Mouse (Mus musculus) liver, embryonic 14.5 days (tissue): ENCODE data around the gene Nfyb. TPM values are rescaled to one million over a fixed set of nuclear protein-coding genes. Genes with fewer than 3 reads are reported as not detected.

Experiments used
- ATAC-seq: fragments of 200-750 bp; cut with Nextera tagmentation; 2 replicates; pipeline ENCODE4 v1.8.0; 2017; ENCODE audit warnings: moderate number of reproducible peaks, mild to moderate bottlenecking, moderate library complexity; ENCODE audit not compliant: insufficient read depth
- DNase-seq, 3 experiments: peaks; one replicate each; pipeline ENCODE4 v3.0.0-alpha.2; 2012 to 2013; ENCODE audit warnings: low read depth in 3 of 3, low spot score in 3 of 3
- H3K27ac ChIP-seq: fragments of 300-500 bp; sonication (generic); 2 replicates; pipeline ENCODE4 v1.5.1; 2014; ENCODE audit warnings: moderate library complexity, mild to moderate bottlenecking, control low read depth, inconsistent platforms
- H3K27me3 ChIP-seq: fragments of 300-500 bp; sonication (generic); 2 replicates; pipeline ENCODE4 v1.6.1; 2014; ENCODE audit warnings: mild to moderate bottlenecking, low read length, moderate library complexity; ENCODE audit not compliant: control insufficient read depth, insufficient read depth
- H3K36me3 ChIP-seq: fragments of 300-500 bp; sonication (generic); replicated peaks from 2 replicates; pipeline ENCODE4 v1.6.1; 2014; ENCODE audit warnings: low read depth; ENCODE audit not compliant: control insufficient read depth, insufficient read depth
- H3K4me1 ChIP-seq, 2 experiments: fragments of 200-500 bp in 1 of 2; fragments of 300-500 bp in 1 of 2; sonication (generic) in 1 of 2; replicated peaks; 2 replicates each; pipeline ENCODE4 v1.6.1; 2012 to 2014; ENCODE audit warnings: antibody characterized with exemption in 1 of 2, inconsistent platforms in 1 of 2, low read length in 1 of 2; ENCODE audit not compliant: control insufficient read depth in 2 of 2, insufficient read depth in 2 of 2
- H3K4me2 ChIP-seq: fragments of 300-500 bp; sonication (generic); 2 replicates; pipeline ENCODE4 v1.6.1; 2014; ENCODE audit warnings: low read depth, mild to moderate bottlenecking, control low read depth, moderate library complexity
- H3K4me3 ChIP-seq, 2 experiments: fragments of 200-500 bp in 1 of 2; fragments of 300-500 bp in 1 of 2; sonication (generic) in 1 of 2; 2 replicates each; pipeline ENCODE4 v1.5.1; 2012 to 2014; ENCODE audit warnings: low read depth in 2 of 2, low read length in 2 of 2, mild to moderate bottlenecking in 2 of 2, control low read depth in 1 of 2, inconsistent platforms in 1 of 2, moderate library complexity in 1 of 2; ENCODE audit not compliant: insufficient read depth in 1 of 2
- H3K9ac ChIP-seq: fragments of 300-500 bp; sonication (generic); replicated peaks from 2 replicates; pipeline ENCODE4 v1.6.1; 2014; ENCODE audit warnings: mild to moderate bottlenecking, control low read depth, moderate library complexity
- H3K9me3 ChIP-seq: fragments of 300-500 bp; sonication (generic); 2 replicates; pipeline ENCODE4 v1.6.1; 2016; ENCODE audit warnings: low read length, mixed read lengths; ENCODE audit not compliant: control insufficient read depth
- CTCF ChIP-seq: IDR thresholded peaks from 2 replicates; pipeline ENCODE4 v1.5.1; 2016; ENCODE audit warnings: antibody characterized with exemption, low read depth, control low read depth
- EP300 ChIP-seq: IDR thresholded peaks from 2 replicates; pipeline ENCODE4 v1.6.1; 2016; ENCODE audit warnings: antibody characterized with exemption, low read depth
- WGBS: fragments of 180-500 bp; shearing (Covaris S2); extraction: QIAGEN DNeasy Blood & Tissue Kit; methylation state at CpG from one replicate; pipeline ENCODE4 v1.1.7; 2014; ENCODE audit not compliant: insufficient replicate concordance; 5-methylcytosine and 5-hydroxymethylcytosine counted together
- polyA plus RNA-seq, 2 experiments: library from polyadenylated mRNA; depleted of rRNA in 1 of 2; stranded (reverse) in 1 of 2; unstranded in 1 of 2; fragments of >200 nt; fragmentation: Nextera tagmentation in 1 of 2; extraction: Ambion mirVana in 1 of 2; gene quantifications; 2 replicates each; pipeline versions ENCODE4 v1.2.1 to v1.2.3; 2012 to 2014

The Nfyb gene
- polyA plus RNA-seq, 2 experiments: 22.0 to 31.9 TPM

DNA sequence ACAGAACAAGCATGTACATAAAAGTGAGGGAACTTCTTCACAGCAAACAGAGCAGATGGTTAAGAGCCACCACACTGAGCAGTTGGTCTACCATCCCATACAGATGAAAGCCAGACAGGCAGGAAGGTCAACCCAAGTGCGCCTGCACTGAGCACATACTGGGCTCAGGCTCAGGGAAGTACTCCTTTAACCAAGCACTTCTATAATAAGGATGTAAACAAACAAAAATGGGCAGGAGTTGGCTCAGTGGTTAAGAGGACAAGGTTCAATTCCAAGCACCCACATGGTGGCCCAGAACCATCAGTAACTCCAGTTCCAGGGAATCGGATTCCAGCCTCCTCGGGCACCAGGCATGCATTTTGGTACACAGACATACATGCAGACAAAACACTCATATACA is 11.0 kb downstream of the Nfyb start:
- Histone ChIP-seq H3K27ac (no peak overlapping the region), H3K36me3 (peaks cover 91% of the 10 kb centered on the region)

DNA sequence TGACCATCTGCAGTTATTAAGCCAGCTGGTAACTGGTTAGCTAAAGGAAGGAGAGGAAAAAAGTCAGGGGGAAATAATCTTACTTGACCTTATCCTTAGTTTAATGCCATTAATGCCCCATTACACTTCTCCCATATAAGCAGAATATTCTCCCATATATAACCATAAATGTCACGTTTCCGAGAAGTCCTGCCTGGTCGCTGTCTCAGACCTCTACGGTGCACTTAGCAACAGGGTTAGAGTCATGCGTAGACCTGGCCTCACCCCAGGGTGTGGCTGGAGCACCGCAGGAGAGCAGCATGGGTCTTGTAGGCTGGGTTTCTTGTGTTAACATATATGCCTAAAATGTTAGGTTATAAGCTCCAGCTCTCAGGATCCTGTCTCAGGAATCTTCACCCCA is 13.2 kb downstream of the Nfyb start:
- H3K4me2 ChIP-seq: no peak overlapping the region
- no peak overlapping the region for H3K27ac ChIP-seq
- ATAC-seq: no peak
- peaks cover 82% of the 10 kb centered on the region for H3K36me3 ChIP-seq
- DNase-seq: no peak
- H3K9me3 ChIP-seq: no peaks in the 10 kb centered on the region
- peaks cover 0 to 3% of the 10 kb centered on the region in 2 experiments; a peak in 2 of 4 replicates for H3K4me1 ChIP-seq
- TF ChIP-seq CTCF (no peak), EP300 (no peak)
- no peak overlapping the region for H3K4me3 ChIP-seq
- 85% methylated on average over 6 of the region's 6 CpGs for WGBS
- no peaks in the 10 kb centered on the region for H3K27me3 ChIP-seq
- H3K9ac ChIP-seq: no peak overlapping the region

More for the DNA sequence above, 11.0 kb downstream of the Nfyb start:
- Histone ChIP-seq H3K4me2 (no peak overlapping the region), H3K9me3 (no peaks in the 10 kb centered on the region), H3K27me3 (no peaks in the 10 kb centered on the region), H3K9ac (no peak overlapping the region), H3K4me1 (peaks cover 0 to 3% of the 10 kb centered on the region in 2 experiments; a peak in 2 of 4 replicates), H3K4me3 (no peak overlapping the region)
- TF ChIP-seq EP300: no peak
- DNase-seq: no peak
- WGBS: 78% methylated on average over 3 of the region's 3 CpGs
- ATAC-seq: no peak

DNA sequence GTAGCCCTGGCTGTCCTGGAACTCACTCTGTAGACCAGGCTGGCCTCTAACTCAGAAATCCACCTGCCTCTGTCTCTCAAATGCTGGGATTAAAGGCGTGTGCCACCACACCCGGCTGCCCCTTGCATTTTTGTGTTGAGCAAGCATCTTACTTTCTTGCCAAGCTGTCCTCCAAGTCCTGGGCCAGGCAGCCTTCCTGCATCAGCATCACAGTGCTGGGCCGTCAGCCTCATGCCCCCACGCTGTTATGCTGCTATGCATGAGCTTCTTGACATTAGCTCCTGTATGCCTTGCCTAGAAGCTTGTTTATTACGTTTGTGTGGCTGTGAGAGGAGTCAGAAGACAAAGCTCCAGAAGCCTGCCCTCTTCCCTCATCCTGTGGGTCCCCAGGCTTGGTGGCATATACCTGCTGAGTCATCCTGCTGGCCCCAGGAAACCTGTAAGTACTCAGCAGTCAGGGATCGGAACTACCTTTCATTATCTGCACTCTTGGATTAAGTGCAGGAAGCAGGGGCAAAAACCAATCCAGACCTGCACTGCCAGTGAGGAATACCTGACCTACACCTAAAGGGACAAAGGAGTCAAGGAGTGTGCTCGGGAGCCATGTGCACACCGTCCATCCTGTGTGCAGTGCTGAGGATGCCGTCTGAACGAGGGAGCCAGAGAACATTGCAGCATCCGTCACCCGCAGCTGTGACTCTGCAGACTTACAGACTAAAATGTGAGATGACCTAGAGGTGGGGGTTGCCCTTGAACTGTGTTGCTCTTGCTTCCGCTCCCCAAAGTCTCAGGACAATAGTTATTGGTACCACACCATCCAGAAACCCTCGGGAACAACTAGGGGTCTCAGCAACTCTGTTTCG is 16.7 kb downstream of the Nfyb start:
- ATAC-seq (no peak; the same call in 1 of the 2 replicates), DNase-seq (no peak)
- H3K36me3 ChIP-seq: peaks cover 51% of the 10 kb centered on the region
- H3K27me3 ChIP-seq: no peaks in the 10 kb centered on the region
- TF ChIP-seq EP300 (no peak), CTCF (no peak)
- no peak overlapping the region for H3K4me3 ChIP-seq
- no peaks in the 10 kb centered on the region for H3K9me3 ChIP-seq
- WGBS: 76% methylated on average over 15 of the region's 15 CpGs
- no peak overlapping the region for H3K4me2 ChIP-seq
- H3K4me1 ChIP-seq: peaks cover 0 to 3% of the 10 kb centered on the region in 2 experiments; a peak in 1 of 4 replicates
- no peak overlapping the region for H3K9ac ChIP-seq
- no peak overlapping the region for H3K27ac ChIP-seq

DNA sequence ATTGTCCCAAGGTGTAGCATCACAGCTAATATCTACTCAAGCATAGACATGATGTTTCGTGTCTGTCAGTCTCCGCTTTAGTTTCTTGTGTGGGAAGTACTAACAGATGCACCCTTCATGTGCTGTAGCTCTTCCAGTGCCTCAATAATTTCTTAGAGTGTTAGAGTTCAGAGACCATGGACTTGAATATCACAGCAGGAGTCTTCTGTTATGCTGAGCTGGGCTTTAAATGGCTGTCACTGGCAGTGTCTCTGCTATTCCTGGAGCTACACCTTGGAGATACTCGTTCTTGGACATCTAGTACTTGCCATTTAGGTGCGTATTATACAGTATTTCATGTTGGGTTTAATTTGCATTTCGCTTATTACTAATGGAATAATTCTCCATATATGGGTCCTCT is 18.6 kb downstream of the Nfyb start:
- Histone ChIP-seq H3K27ac (no peak overlapping the region), H3K4me3 (no peak overlapping the region), H3K9me3 (no peaks in the 10 kb centered on the region), H3K36me3 (peaks cover 31% of the 10 kb centered on the region), H3K4me2 (no peak overlapping the region), H3K4me1 (peaks cover 0 to 3% of the 10 kb centered on the region in 2 experiments; a peak in 1 of 4 replicates), H3K27me3 (no peaks in the 10 kb centered on the region), H3K9ac (no peak overlapping the region)
- ATAC-seq (no peak), DNase-seq (no peak)
- WGBS: 82% methylated on average over 5 of the region's 5 CpGs
- no peak for TF ChIP-seq CTCF

DNA sequence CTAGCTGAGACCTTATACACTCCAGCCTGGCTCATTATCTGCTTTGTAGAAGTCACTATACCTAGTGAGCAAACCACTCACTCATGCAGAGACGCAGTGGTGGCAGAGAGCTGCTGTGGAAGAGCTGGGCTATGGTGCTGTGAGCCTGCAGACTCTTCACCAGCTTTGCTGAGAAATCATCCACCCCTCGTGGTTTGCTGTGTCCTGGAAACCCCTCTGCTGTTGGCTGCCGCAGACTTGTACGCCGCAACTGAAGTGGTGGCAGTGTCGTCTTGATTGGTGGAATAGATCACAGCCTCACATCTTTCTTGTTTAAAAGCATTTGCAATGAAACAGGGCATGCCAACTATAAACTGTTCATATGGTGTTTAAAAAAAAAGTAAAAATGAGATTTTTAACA is 19.6 kb downstream of the Nfyb start:
- no peak overlapping the region for H3K4me3 ChIP-seq
- no peak overlapping the region for H3K9ac ChIP-seq
- no peak for ATAC-seq
- no peak for DNase-seq
- TF ChIP-seq EP300 (no peak), CTCF (no peak)
- H3K4me1 ChIP-seq: peaks cover 0 to 3% of the 10 kb centered on the region in 2 experiments; a peak in 1 of 4 replicates
- H3K9me3 ChIP-seq: no peaks in the 10 kb centered on the region
- H3K27ac ChIP-seq: no peak overlapping the region
- H3K27me3 ChIP-seq: no peaks in the 10 kb centered on the region
- 85% methylated on average over 6 of the region's 6 CpGs for WGBS
- H3K36me3 ChIP-seq: peaks cover 27% of the 10 kb centered on the region
- no peak overlapping the region for H3K4me2 ChIP-seq
